Mouse (Mus musculus): Measurements from ENCODE around the gene Lgr5.

The Lgr5 gene

GRCm38 (mm10) chr10:115587301-115587969 lies at the start of gene Lgr5:
TSS of gene Lgr5 (minus strand) at chr10:115587780.
- in situ Hi-C loops (cut with MboI, MseI), result loop anchor here (10.0 kb wide), 1 partner anchor 263 kb away; no protein-coding TSS in a partner anchor

- in situ Hi-C loops (cut with MboI, MseI), result no loop called here
These were observed 39.1 kb upstream of the Lgr5 start for GRCm38 (mm10) chr10:115626678-115627077.

- in situ Hi-C loops (cut with MboI, MseI), result no loop called here
These were observed 37.4 kb upstream of the Lgr5 start for GRCm38 (mm10) chr10:115624957-115625356.

- in situ Hi-C loops (cut with MboI, MseI), result no loop called here
These were observed 36.5 kb upstream of the Lgr5 start for GRCm38 (mm10) chr10:115623956-115624671.

GRCm38 (mm10) chr10:115623481-115623880 lies 35.9 kb upstream of the Lgr5 start:
- in situ Hi-C loops (cut with MboI, MseI), result no loop called here

GRCm38 (mm10) chr10:115618288-115618856 lies 30.8 kb upstream of the Lgr5 start:
- in situ Hi-C loops (cut with MboI, MseI), result no loop called here

GRCm38 (mm10) chr10:115617456-115618287 lies 30.1 kb upstream of the Lgr5 start:
- in situ Hi-C loops (cut with MboI, MseI), result no loop called here

GRCm38 (mm10) chr10:115595748-115596147 lies 8.2 kb upstream of the Lgr5 start:
- in situ Hi-C loops (cut with MboI, MseI), result no loop called here

- in situ Hi-C loops (cut with MboI, MseI), result no loop called here
These were observed 6.1 kb upstream of the Lgr5 start for GRCm38 (mm10) chr10:115593651-115594050.

GRCm38 (mm10) chr10:115593221-115593620 lies 5.6 kb upstream of the Lgr5 start:
- in situ Hi-C loops (cut with MboI, MseI), result no loop called here

GRCm38 (mm10) chr10:115587979-115588378 lies 399 bp upstream of the Lgr5 start:
- in situ Hi-C loops (cut with MboI, MseI), result loop anchor here (10.0 kb wide), 1 partner anchor 263 kb away; no protein-coding TSS in a partner anchor

- in situ Hi-C loops (cut with MboI, MseI), result loop anchor here (10.0 kb wide), 1 partner anchor 262 kb away; no protein-coding TSS in a partner anchor
These were observed 1.0 kb downstream of the Lgr5 start for GRCm38 (mm10) chr10:115586246-115587231.

- in situ Hi-C loops (cut with MboI, MseI), result loop anchor here (10.0 kb wide), 1 partner anchor 261 kb away; no protein-coding TSS in a partner anchor
These were observed 1.9 kb downstream of the Lgr5 start for GRCm38 (mm10) chr10:115585491-115586245.

GRCm38 (mm10) chr10:115584656-115585055 lies 2.9 kb downstream of the Lgr5 start:
- in situ Hi-C loops (cut with MboI, MseI), result loop anchor here (10.0 kb wide), 1 partner anchor 260 kb away; no protein-coding TSS in a partner anchor

- in situ Hi-C loops (cut with MboI, MseI), result loop anchor here (10.0 kb wide), 1 partner anchor 258 kb away; no protein-coding TSS in a partner anchor
These were observed 4.5 kb downstream of the Lgr5 start for GRCm38 (mm10) chr10:115583071-115583470.

GRCm38 (mm10) chr10:115581971-115582370 lies 5.6 kb downstream of the Lgr5 start:
- in situ Hi-C loops (cut with MboI, MseI), result loop anchor here (10.0 kb wide), 1 partner anchor 257 kb away; no protein-coding TSS in a partner anchor

- in situ Hi-C loops (cut with MboI, MseI), result no loop called here
These were observed 8.1 kb downstream of the Lgr5 start for GRCm38 (mm10) chr10:115579494-115579893.

- in situ Hi-C loops (cut with MboI, MseI), result no loop called here
These were observed 8.5 kb downstream of the Lgr5 start for GRCm38 (mm10) chr10:115579076-115579475.

- in situ Hi-C loops (cut with MboI, MseI), result no loop called here
These were observed 15.7 kb downstream of the Lgr5 start for GRCm38 (mm10) chr10:115571734-115572440.

All from T-helper 2 cell (primary cell).